Mouse (Mus musculus): ENCODE results near the gene Ypel2.
A peak's percentile ranks its signal among the peaks of the same experiment; 100 is the strongest.

The Ypel2 gene

DNA sequence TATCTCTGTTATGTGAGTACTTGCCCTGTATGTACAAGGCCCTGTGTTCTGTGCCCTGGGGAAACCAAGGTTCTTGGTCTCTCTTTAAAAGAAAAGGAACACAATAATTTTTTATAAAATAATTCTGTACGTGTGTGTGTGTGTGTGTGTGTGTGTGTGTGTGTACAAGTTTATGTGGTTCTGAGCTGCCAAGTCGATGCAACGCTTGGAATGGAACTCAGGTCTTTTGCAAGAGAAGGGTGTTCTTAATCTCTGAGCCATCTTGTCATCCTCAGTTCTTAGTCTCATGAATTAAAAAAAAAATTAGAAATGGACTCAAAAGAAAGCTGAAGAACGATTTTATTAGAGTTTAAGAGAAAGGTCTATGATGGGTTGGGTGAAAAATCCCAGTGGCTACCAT, 64.0 kb downstream of the Ypel2 start:
- DNase-seq, result no peak

DNA sequence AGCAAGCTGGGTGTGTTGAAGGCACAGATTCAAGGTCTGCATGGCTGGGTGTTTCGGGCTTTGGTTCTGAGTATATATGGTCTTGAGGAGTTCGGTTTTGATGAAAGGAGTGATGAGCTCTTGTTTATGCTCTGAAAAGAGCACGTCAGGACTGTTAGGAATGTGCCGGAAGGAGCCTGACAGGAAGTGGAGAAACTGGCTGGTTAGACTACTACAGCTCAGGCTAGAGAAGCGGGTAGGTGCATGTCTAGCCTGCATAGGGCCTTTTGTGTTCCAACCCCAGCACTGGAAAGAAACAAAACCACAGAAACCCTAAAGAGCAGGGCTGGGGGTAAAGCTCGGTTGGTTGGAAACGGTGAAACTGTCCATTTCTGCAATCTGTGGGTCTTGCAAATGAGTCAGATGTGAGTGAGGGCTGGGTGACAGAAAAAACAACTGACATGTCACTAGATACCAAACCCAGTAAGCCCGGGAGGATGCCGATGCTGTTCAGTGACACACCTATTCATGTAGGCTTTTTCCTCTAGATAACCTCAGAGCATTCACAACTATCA, 68.3 kb downstream of the Ypel2 start:
- DNase-seq, result peak; percentile 49

DNA sequence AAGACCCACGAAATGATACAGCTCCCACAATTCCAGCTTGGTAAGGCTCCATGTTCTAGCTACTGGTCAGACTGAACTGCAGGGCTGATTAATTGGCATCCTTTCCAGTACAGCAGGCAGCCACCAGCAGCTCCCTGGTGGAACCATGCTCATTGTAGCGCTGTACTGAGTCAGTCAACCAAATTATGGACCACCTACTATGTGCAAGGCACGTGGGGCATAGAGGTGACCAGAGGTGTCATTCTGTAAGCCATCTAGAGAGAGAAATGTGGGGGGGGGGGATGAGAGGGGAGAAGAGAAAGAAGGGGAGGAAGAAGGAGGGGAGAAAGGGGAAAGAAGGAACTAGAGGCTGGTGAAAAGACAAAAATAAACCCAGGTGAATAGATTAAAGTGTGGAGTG, 68.9 kb downstream of the Ypel2 start:
- no peak for DNase-seq

DNA sequence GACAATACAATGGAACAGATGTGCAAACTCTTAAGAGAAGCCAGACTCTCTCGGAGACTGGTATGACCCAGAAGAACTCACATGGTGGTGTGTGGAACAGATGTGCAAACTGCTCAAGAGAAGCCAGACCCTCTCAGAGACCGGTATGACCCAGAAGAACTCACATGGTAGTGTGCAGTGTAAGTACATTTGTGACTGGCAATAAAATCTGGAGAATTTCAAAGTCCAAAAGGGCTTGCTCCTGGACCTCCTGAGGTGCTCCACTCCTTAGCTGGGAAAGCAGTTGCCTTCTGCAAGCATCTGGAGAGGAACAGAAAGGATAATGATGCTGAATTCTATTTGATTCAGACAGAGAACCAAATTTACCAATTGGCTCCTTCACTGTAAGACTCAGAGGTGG, 69.9 kb downstream of the Ypel2 start:
- DNase-seq, result no peak

DNA sequence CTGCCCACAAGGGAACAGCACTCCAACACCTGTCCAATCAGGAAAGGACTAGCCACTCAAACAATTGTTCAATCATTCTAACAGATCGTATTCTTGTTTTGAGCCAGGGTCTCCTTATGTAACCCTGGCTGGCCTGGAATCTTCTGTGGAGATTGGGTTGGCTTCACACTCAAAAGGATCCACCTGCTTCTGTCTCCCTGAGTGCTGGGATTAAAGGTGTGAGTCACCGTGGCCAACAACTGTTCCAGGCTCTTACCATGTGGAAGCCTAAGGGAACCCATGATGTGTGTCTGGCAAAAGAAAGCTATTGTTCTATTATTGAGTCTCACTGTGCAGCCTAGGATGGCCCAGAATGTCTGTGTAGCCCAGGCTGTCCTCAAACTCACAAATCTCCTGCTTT, 71.5 kb downstream of the Ypel2 start:
- DNase-seq, result no peak

DNA sequence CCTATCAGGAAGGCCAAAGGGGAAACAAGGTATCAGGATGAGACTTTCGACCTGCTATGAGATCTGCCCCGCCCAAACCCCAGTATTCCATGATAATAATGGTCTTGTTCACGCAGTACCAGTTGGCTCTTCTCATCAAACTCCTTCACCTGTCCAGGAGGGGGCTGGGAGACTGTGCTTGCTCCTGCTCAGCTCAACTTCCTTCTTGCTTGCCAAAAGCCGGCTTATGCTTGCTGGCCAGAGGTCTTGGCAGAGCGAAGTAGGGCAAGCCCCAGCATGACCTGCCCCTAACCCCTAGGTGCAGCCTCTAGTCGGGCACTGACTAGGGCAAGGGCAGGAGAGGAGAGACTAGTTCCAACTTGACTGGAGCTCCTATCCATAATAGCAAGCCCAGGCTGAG, 72.2 kb downstream of the Ypel2 start:
- no peak for DNase-seq

DNA sequence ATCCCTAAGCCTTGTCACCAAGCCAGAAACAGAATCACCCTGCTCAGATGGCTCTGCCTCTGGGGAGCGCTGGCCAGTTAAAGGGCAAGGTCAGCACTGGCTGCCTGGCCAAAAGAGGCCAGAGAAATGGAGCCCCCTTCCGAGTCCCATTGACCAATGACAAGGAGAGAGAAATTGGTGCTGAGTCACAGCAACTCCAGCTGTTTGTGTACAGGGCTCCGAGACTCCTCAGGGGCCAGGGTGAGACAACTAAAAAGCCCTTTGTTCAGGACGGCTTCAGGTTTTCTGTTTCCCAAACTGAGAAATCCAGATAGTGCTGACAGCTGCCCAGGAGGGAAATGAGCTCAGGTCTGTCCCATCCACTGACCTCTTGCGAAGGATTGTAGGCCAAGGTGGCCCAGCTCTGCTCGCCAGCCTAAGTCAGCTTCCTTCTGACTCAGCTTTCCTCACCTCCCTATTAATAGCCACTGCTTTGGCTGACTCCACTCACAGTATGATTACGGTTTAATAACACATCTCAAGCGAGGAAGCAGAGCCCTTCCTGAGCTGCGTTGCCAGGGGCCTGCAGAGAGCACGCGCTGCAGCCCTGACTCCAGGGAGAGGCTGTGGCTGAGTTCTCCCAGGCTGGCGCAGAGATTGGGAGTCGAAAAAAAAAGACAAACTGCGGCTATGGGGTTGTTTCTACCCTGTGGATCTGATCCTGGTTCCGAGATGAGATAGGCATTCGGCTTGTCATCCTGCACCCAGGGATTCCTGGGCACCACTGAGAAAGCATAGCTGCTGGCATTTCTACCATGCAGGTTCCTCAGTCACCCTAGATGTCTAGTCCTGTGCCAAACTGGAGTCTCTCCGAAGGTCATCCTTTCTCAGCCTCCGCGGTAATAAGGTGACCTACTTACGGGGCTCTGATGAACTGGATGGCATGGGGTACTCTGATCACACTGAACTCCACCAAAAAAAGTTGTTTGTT, 73.1 kb downstream of the Ypel2 start:
- DNase-seq, result no peak

DNA sequence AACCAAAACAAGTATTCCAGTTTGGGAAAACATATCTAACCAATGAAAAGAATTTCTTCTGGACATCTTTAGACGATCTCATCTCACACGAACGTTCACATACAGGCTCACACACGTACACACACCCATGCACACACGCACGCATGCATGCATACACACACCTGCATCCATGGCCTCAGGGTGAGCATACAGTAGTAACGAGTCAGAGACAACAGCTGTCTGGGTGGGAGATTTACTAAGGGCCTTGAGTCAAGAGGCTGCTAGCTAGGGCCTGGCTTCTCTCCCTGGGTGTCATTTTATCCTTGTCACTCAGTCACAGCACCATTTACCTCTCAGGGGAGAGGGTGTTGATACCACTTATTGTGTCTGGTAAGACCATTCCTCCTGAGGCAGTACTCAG, 74.0 kb downstream of the Ypel2 start:
- no peak for DNase-seq

DNA sequence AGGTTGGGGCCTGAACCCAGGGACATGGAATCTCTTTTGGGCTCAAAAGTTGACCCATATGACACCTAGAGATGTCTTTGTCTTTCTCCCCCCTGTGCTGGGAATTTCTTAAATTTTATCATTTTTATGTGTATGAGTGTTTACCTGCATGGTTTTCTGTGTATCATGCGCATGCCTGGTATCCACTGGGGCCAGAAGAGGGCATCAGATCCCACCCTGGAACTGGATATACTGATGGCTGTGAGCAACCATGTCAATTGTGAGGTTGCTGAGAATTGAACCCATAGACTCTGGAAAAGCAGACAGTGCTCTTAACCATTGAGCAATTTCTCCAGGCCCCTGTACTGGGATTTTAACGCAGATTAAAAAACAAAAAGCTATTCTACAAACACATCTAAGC, 76.0 kb downstream of the Ypel2 start:
- DNase-seq, result no peak

DNA sequence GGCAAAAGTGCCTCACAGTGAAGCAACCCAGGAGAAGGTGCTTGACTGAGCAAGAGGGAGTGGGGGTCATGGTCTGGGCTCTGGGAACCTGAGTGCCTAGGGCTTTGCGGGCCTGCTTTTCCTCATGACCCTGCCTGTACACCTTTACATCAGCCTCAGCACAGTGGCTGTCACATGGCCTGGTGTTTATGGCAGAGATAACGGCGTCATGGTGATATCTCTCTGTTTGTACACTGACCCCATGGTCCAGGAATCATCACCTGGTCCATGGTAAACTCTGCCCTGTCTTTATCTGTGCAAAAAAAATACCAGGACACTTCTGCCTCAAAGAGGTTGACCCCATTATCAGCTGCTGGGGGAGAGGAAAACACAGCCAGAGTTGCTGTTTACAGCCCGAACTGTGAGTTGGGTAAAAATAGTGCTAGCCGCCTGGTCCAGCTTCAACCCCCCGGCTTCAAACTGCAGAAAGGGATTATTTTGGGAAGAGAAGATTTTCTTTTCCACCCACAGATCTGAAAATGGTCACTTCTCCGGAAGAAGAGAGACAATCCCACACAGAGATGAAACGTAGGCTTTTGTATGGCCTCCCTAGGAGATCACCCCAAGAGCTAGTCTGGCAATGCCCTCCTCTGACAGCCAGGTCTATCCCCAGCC, 76.8 kb downstream of the Ypel2 start:
- DNase-seq, result no peak

DNA sequence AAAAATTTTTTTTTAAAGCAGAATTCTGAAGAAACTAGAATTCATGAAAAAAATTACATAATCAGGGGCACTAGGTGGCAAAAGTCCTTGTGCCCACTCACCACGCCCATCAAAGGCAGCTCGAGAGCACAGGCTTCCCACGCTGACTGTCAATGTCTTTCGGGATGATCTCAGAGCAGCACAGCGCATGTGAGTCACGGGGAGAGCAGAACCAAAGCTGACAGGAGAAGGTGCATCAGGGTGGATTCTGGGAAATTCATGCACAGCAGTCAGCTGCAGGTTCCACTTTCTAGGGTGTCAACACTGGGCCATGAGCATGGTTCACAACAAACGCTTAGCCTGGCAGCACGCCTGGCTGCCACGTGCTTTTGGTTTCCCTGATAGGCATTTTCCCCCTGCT, 79.2 kb downstream of the Ypel2 start:
- no peak for DNase-seq

DNA sequence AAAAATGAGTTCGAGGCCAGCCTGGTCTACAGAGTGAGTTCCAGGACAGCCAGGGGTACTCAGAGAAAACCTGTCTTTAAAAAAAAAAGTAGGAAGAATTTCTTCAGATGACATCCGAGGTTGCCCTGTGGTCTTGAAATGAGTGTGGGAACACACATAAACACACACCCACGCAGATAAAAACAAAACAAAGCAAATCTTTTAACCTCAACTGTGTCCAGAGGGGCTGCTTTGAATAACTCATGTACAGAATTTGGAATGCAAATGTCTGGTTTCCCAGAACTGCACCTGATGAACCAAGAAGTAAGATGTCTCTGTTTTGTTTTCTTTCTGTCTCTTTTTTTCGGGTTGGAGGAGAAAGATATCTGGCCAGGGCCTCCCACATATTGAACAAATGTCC, 83.3 kb downstream of the Ypel2 start:
- DNase-seq, result no peak

DNA sequence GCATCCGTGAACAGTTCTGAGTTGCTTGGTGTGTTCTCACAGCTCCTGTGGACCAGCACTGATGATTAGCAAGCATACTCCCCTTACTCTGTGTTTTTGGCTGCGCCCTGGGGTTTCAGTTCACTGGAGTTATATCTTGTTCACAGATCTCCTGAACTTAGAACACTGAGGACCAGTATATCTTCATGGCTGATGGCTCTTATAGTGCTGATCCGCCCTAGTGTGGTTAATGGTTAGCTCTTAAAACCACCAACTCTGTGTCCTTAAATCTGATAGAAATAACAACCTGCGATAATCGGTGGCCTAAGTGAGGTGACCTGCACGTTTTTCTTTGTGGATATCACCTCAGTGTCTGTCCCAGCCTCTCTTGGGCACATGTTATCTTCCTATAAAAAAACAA, 84.5 kb downstream of the Ypel2 start:
- no peak for DNase-seq

DNA sequence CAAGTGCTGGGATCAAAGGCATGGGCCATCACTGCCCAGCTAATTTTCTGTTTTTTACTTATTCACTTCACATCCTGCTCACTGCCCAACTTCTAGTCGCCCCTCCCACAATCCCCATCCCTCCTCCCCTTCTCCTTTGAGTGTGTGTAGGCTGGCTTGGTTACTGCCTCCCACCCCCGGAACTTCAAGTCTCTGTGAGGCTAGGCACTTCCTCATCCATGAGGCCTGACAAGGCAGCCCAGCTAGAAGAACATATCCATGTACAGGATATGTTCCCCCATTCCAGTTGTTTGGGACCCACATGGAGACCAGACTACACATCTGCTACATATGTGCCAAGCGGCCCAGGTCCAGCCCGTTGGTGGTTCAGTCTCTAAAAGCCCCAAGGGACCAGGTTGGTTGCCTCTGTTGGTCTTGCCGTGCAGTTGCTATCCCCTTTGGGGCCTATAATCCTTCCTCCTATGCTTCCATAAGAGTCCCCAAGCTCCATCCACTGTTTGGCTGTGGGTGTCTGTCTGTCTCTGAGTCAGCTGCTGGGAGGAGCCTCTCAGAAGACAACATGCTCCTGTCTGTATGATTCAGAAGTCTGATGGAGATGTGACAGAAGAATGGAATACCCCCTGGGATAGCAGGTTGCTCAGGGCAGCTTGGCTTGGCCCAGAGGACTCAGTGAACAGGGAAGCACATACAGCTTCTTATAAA, 85.5 kb downstream of the Ypel2 start:
- no peak for DNase-seq

DNA sequence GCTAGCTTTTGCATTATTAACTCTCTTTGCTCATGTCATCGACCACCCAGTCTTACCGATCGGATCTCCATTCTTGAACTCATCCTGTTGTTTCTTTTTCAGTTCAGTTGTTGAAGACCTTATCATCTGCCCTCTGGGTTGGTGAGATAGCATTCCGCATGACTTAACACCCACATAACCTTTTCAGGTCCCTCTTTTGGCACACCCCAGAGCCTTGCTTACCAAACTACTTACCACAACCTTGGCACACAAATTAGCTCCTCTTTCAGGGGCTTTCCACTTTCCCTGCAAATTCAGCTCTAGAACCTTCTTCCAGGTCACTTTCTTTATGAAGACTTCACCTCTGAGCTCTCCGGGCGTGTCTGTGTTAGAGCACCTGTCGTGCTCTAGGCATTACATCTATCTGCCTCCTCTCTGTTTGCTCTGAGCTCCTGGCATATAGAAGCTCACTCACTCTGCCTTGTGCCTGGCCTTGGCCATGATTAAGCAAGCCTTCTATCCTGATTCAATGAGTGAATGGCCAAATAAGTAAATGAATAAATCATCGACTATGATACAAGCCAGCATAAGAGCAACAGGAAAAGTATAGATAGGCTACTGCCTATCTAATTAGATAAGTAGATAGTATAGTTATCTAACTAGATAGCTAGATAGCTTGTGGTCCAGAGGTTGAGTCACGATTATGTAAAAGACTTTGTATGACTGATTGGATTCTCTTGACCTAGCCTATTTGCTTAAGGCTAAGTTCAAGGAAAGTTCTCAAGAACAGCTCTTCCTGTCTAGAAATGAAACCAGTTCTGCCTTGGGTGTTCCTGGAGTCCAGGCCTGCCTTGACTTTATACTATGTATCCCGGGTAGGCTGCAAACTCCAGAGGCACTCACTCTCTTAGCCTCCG, 86.5 kb downstream of the Ypel2 start:
- DNase-seq, result no peak

DNA sequence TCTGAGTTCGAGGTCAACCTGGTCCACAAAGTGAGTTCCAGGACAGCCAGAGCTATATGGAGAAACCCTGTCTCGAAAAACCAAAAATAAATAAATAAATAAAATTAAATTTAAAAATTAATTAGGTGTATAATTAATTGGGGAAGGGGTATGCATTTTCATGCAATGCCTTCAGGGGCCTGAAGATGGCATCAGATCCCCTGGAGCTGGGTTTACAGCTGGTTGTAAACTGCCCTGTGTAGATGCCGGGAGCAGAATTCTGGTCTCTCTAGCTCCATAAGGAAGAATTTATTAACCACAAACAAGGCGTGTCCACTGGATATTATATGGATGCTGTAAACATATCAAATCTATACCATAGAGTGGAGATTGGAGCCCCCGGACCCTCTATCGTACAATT, 87.2 kb downstream of the Ypel2 start:
- DNase-seq, result peak; percentile 46

DNA sequence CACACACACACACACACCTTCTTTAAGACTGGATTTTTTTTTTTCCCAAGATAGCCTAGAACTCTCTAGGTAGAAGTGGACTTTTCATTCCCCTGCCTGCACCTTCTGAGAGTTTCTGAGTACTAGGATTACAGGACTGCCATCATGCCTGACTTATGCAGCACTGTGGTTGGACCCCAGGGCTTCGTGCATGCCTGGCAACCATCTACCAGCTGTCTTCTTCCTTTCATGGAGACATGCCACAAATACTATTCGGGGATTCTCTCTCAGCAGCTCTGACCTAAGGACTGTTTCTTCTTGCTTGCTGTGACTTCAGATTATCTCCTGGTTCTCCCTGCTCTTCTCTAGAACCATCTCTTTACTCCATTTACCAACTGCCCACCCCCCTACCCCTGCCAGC, 88.2 kb downstream of the Ypel2 start:
- no peak for DNase-seq

DNA sequence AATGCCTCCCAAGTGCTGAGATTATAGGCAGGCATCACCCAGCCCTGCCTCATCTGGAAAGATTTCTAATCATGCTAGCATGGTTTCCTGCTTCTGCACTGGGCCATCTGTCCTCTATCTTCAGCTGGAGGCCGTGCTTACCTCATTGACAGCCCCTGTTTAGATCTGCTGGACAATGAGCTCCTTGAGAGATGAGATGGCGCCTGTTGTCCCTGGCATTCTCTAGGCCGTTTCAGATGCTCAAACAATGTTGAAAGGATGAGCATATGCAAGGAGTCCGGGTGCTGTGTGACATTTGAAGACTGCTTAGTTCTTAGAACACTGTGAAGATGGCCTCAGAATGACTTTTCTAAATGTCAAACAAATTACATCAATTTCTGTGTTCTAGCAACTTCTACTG, 88.8 kb downstream of the Ypel2 start:
- no peak for DNase-seq

DNA sequence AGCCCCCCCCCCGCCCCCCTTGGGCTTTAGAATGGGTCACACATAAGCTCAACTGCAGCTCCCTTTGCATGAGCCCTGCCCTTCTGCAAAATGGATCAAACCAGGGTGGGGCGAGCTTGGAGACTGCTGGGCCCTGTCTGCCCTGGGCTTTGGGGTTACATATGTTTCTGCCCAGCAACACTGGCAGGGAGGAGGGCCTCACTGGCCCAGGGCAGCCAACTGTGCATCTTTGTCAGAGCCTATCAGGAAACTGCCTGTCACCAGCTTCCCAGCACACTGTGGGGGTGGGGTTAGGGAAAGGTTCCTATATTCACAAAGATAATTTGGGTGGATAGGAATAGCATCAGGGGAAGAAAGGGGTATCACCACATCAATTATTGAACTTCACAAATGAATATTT, 95.1 kb downstream of the Ypel2 start:
- DNase-seq, result peak; percentile 46

DNA sequence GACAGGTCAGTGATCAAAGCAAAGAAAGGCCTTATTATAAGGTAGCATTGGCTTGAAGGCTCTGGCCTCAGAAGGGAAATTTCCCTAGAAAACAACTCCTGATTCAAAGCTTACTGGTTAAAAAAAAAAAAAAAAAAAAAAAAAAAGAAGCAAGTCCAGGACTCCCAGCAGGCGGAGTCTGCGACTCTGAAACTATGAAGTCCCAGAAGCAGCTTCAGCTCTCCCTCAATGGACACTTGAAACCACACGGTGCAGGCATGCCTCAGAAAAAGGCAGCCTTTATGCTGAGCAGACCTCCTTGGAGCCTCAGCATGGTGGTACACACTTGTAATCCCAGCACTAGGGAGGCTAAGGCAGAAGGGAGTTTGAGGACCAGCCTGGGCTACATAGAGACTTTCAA, 97.9 kb downstream of the Ypel2 start:
- DNase-seq, result no peak

DNA sequence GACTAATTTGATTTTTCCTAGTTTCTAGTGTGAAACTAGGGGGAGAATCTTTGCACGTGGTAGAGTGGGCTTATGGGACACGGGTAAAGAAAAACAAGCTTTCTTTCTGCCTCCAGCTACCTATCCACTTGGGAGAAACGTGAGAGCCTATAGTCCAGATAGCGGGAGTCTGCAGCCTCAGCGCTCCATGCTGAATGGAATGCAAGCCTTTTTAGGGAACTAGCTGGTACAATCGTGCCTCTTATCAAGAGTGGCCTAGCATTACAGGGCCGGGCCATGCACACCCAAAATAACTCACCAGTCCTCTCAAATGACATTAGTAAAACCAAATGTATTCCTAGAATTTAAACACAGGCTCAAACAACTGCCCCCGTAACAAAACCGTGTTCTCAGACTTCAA, 98.4 kb downstream of the Ypel2 start:
- no peak for DNase-seq

DNA sequence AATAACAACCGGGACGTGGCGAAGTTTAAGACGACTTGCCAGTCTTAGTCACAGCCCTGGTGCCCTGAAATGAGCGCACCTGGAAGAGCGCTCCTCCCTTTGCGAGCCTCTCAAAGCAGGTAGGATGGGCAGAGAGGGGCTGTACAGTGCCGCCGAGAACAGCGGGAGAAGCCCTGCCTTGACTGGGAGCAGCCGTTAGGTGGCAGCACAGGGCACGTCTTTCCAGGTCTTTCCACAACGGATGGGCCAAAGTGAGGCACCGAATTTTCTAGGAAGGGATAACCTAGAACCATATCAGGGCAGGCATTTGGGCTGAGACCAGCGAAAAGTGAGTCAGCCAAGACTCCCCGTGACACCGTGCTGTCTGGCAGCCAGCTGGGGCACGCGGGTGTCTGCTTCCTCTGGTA, 99.3 kb downstream of the Ypel2 start:
- peak; percentile 83 for DNase-seq

Data from thymus, postnatal 4 days (tissue).